ENCODE assay signal across 24 mouse cellular contexts in genomic region chr6:39423130-39423551, GRCm38 (mm10). TPM values are rescaled to one million over a fixed set of nuclear protein-coding genes. Genes with fewer than 3 reads are reported as not detected.
DNase-seq lines count a peak whose midpoint lies in the region; ATAC-seq and TF ChIP-seq lines count a peak whose summit lies in the region.
"Had no signal": no experiment of that assay in that cellular context is flagged by ENCODE, and none has a peak within 500 bp of the region (broad histone marks: within the 10 kb centered on the region; RNA-seq: fewer than 3 reads in every experiment).

No protein-coding gene starts in this region.

- H3K36me3 ChIP-seq in liver, embryonic 12.5 days, result no peaks in the 10 kb centered on the region
- no peaks in the 10 kb centered on the region for H3K36me3 ChIP-seq in intestine, postnatal 0 days (ENCODE audit: control insufficient read depth, insufficient read depth)
- H3K36me3 ChIP-seq: embryonic facial prominence, embryonic 12.5 days; forebrain, embryonic 10.5 days; hindbrain, embryonic 12.5 days; stomach, embryonic 15.5 days had no signal

- H3K4me2 ChIP-seq in liver, embryonic 12.5 days, result peak overlapping the region; percentile 40
- H3K4me2 ChIP-seq in intestine, postnatal 0 days (replicated peaks; ENCODE audit: low read depth), result no peak overlapping the region
- H3K4me2 ChIP-seq: embryonic facial prominence, embryonic 12.5 days; hindbrain, embryonic 12.5 days; stomach, embryonic 15.5 days had no signal

- H3K9me3 ChIP-seq in liver, embryonic 12.5 days (replicated peaks), result no peaks in the 10 kb centered on the region
- no peaks in the 10 kb centered on the region for H3K9me3 ChIP-seq in intestine, postnatal 0 days (ENCODE audit: control insufficient read depth)
- H3K9me3 ChIP-seq: embryonic facial prominence, embryonic 12.5 days; forebrain, embryonic 10.5 days; hindbrain, embryonic 12.5 days; megakaryocyte, embryonic 14.5 days; stomach, embryonic 15.5 days had no signal

- WGBS in liver, embryonic 12.5 days (ENCODE audit: insufficient replicate concordance), result 44% methylated on average over 6 of the region's 6 CpGs
- WGBS in intestine, postnatal 0 days, result 59% methylated on average over 6 of the region's 6 CpGs

- H3K4me1 ChIP-seq in liver, embryonic 12.5 days, result peaks cover 81% of the 10 kb centered on the region
- H3K4me1 ChIP-seq in intestine, postnatal 0 days (replicated peaks; ENCODE audit: control insufficient read depth, insufficient read depth, low read length), result no peaks in the 10 kb centered on the region; the same call in 1 of the 2 replicates

- DNase-seq in right cerebral cortex, adult 18-20 months, result peak; percentile 53
- DNase-seq in right cerebral cortex, postnatal 25 days, result no peak
- DNase-seq in ZHBTc4 (ENCODE audit: low read depth, low spot score), result peak; percentile 61
- peak; percentile 49 to 50 for DNase-seq in spleen, postnatal 10 days (ENCODE audit: low spot score in 2 of 2)
- DNase-seq in adrenal gland, adult 18-20 months (ENCODE audit: low spot score in 2 of 2), result no peak
- DNase-seq: adrenal gland, adult 8-10 months; cerebellum, adult 18-20 months; gastrocnemius, postnatal 25 days; heart, postnatal 10 days; kidney, postnatal 4 days; thymus, postnatal 14 days had no signal

- ATAC-seq in liver, embryonic 12.5 days, result no peak
- no peak for ATAC-seq in intestine, postnatal 0 days
- ATAC-seq in megakaryocyte, adult 5-6 weeks (ENCODE audit: poor library complexity, severe bottlenecking), result no peak
- ATAC-seq: inflammation-experienced regulatory T-cells, adult 6 months; lung, postnatal 0 days; midbrain, embryonic 16.5 days had no signal

- peak overlapping the region; percentile 87 for H3K27ac ChIP-seq in liver, embryonic 12.5 days
- no peak overlapping the region for H3K27ac ChIP-seq in intestine, postnatal 0 days (ENCODE audit: low read depth, low read length)
- H3K27ac ChIP-seq: embryonic facial prominence, embryonic 12.5 days; forebrain, embryonic 10.5 days; hindbrain, embryonic 12.5 days; stomach, embryonic 15.5 days had no signal

- peak overlapping the region; percentile 58 for H3K9ac ChIP-seq in liver, embryonic 12.5 days
- H3K9ac ChIP-seq in intestine, postnatal 0 days (ENCODE audit: low read depth, low read length), result no peak overlapping the region
- H3K9ac ChIP-seq: embryonic facial prominence, embryonic 12.5 days; hindbrain, embryonic 12.5 days; stomach, embryonic 15.5 days had no signal

- H3K4me3 ChIP-seq in liver, embryonic 12.5 days, result no peak overlapping the region
- H3K4me3 ChIP-seq in intestine, postnatal 0 days (ENCODE audit: low read depth, low read length), result no peak overlapping the region
- H3K4me3 ChIP-seq: embryonic facial prominence, embryonic 12.5 days; forebrain, embryonic 10.5 days; hindbrain, embryonic 12.5 days; megakaryocyte, embryonic 14.5 days; stomach, embryonic 15.5 days had no signal

- no peak for TF ChIP-seq CTCF in intestine, postnatal 0 days (IDR thresholded peaks at IDR 0.05; ENCODE audit: low read depth)

- peaks cover 16% of the 10 kb centered on the region for H3K27me3 ChIP-seq in liver, embryonic 12.5 days (replicated peaks)
- H3K27me3 ChIP-seq in intestine, postnatal 0 days (replicated peaks; ENCODE audit: control insufficient read depth, insufficient read depth, low read length), result no peaks in the 10 kb centered on the region
- H3K27me3 ChIP-seq: hindbrain, embryonic 12.5 days; megakaryocyte, embryonic 14.5 days had no signal

RNA-seq across cellular contexts. Expression of gene Mkrn1, which starts 2.9 kb away (rescaled TPM):
- polyA plus RNA-seq in liver, embryonic 12.5 days (2016; fragmentation: Nextera tagmentation; extraction: Ambion mirVana), result 160 and 163 TPM in 2 replicates
- polyA plus RNA-seq in intestine, postnatal 0 days (2015; fragmentation: Nextera tagmentation; extraction: Ambion mirVana), result 81.9 and 83.1 TPM in 2 replicates
- 10 to 100 TPM; 64.0 to 72.7 TPM for total RNA-seq in adrenal gland, adult 18-20 months (2021)
- 108 and 111 TPM in 2 replicates for total RNA-seq in megakaryocyte, adult 5-6 weeks (2015)
- 75.5 and 82.8 TPM in 2 replicates for total RNA-seq in megakaryocyte, adult 5-6 weeks (2017)

RNA-seq across cellular contexts. Expression of gene Rab19, which starts 42.2 kb away (rescaled TPM):
- 0.11 and 0.27 TPM in 2 replicates for polyA plus RNA-seq in liver, embryonic 12.5 days (2016; fragmentation: Nextera tagmentation; extraction: Ambion mirVana)
- polyA plus RNA-seq in intestine, postnatal 0 days (2015; fragmentation: Nextera tagmentation; extraction: Ambion mirVana), result 14.0 and 14.7 TPM in 2 replicates
- total RNA-seq in adrenal gland, adult 18-20 months (2021), result not detected
- total RNA-seq in megakaryocyte, adult 5-6 weeks (2015), result 4.2 and 4.6 TPM in 2 replicates
- total RNA-seq in megakaryocyte, adult 5-6 weeks (2017), result 7.0 and 7.6 TPM in 2 replicates
- total RNA-seq: layer of hippocampus, postnatal 10 days; left cerebral cortex, postnatal 10 days had no signal
- polyA plus RNA-seq: midbrain, embryonic 16.5 days had no signal

RNA-seq across cellular contexts. Expression of gene Slc37a3, which starts 45.7 kb away (rescaled TPM):
- 8.0 and 10.3 TPM in 2 replicates for polyA plus RNA-seq in liver, embryonic 12.5 days (2016; fragmentation: Nextera tagmentation; extraction: Ambion mirVana)
- 36.1 TPM in 2 replicates for polyA plus RNA-seq in intestine, postnatal 0 days (2015; fragmentation: Nextera tagmentation; extraction: Ambion mirVana)
- total RNA-seq in adrenal gland, adult 18-20 months (2021), result 10 to 100 TPM; 33.1 to 35.8 TPM
- 3.7 and 5.5 TPM in 2 replicates for total RNA-seq in megakaryocyte, adult 5-6 weeks (2015)
- 6.0 and 27.4 TPM in 2 replicates for total RNA-seq in megakaryocyte, adult 5-6 weeks (2017)

Comparison
In these comparisons a context has a peak if more than half of its experiments do, and no peak if none do; other contexts are left out.
1. DNase-seq: peak in right cerebral cortex, adult 18-20 months (single experiment), ZHBTc4 (single experiment) and spleen, postnatal 10 days (2 of 2); none in right cerebral cortex, postnatal 25 days (single experiment) and adrenal gland, adult 18-20 months (0 of 2).
2. RNA of gene Rab19, which starts 42.2 kb away (total RNA-seq): 4.2 to 7.6 TPM in megakaryocyte, adult 5-6 weeks; not detected in adrenal gland, adult 18-20 months; every median in the first group is over 4 times any median in the second.